Mouse (Mus musculus) midbrain, embryonic 15.5 days (tissue): Measurements from ENCODE around the gene Rps2. TPM values are rescaled to one million over a fixed set of nuclear protein-coding genes. Genes with fewer than 3 reads are reported as not detected.

ENCODE experiments used
- ATAC-seq: fragments of 200-750 bp; cut with Nextera tagmentation; replicated peaks from 2 replicates; pipeline ENCODE4 v1.8.0; 2017; ENCODE audit warnings: moderate TSS enrichment
- H3K27ac ChIP-seq: fragments of 300-500 bp; sonication (generic); 2 replicates; pipeline ENCODE4 v1.5.1; 2015; ENCODE audit warnings: mild to moderate bottlenecking, inconsistent platforms
- H3K27me3 ChIP-seq: fragments of 300-500 bp; sonication (generic); replicated peaks from 2 replicates; pipeline ENCODE4 v1.6.1; 2015; ENCODE audit warnings: inconsistent platforms
- H3K36me3 ChIP-seq: fragments of 300-500 bp; sonication (generic); replicated peaks from 2 replicates; pipeline ENCODE4 v1.6.1; 2015; ENCODE audit warnings: inconsistent platforms
- H3K4me1 ChIP-seq: fragments of 300-500 bp; sonication (generic); 2 replicates; pipeline ENCODE4 v1.6.1; 2015; ENCODE audit warnings: inconsistent platforms
- H3K4me2 ChIP-seq: fragments of 300-500 bp; sonication (generic); 2 replicates; pipeline ENCODE4 v1.6.1; 2015; ENCODE audit warnings: inconsistent platforms, mild to moderate bottlenecking, moderate library complexity
- H3K4me3 ChIP-seq: fragments of 300-500 bp; sonication (generic); 2 replicates; pipeline ENCODE4 v1.5.1; 2015; ENCODE audit warnings: mild to moderate bottlenecking, inconsistent platforms
- H3K9ac ChIP-seq: fragments of 300-500 bp; sonication (generic); 2 replicates; pipeline ENCODE4 v1.6.1; 2015; ENCODE audit warnings: mild to moderate bottlenecking, inconsistent platforms
- H3K9me3 ChIP-seq: fragments of 300-500 bp; sonication (generic); 2 replicates; pipeline ENCODE4 v1.6.1; 2016; ENCODE audit warnings: inconsistent platforms
- WGBS: fragments of 180-500 bp; shearing (Covaris S2); methylation state at CpG from one replicate; pipeline ENCODE4 v1.1.7; 2015; ENCODE audit warnings: mixed read lengths; 5-methylcytosine and 5-hydroxymethylcytosine counted together
- polyA plus RNA-seq: library from polyadenylated mRNA; unstranded; fragments of >200 nt; fragmentation: Nextera tagmentation; extraction: Ambion mirVana; gene quantifications from 2 replicates; pipeline ENCODE4 v1.2.1, GENCODE M21; 2015

Gene Rps2
- polyA plus RNA-seq, 1 experiment from 2014 or later: 706 TPM

DNA sequence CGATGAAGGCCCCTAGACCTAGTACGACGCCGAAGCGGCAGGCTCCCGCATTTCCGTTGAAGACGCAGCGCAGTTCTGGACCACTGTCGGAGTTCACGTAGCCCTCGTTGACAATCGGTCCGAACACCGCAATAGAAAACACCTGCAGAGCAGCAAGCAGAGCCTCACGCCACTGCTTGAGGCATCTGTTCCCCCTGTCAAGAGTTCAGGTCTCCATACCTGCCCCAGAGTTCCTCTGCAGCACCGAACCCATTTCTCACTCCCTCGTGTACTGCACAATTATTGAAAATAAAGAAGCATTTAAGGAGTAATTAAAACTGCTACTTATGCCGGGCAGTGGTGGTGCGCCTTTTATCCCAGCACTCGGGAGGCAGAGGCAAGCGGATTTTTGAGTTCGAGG is 30.3 kb upstream of the Rps2 start:
- no peaks in the 10 kb centered on the region for H3K9me3 ChIP-seq
- peak overlapping the region; percentile 81 for H3K4me3 ChIP-seq
- H3K4me1 ChIP-seq: peaks cover 35% of the 10 kb centered on the region
- H3K27ac ChIP-seq: no peak overlapping the region
- peaks cover 2% of the 10 kb centered on the region; the same call in 1 of the 2 replicates for H3K36me3 ChIP-seq
- no peak for ATAC-seq
- H3K9ac ChIP-seq: peak overlapping the region; percentile 42
- WGBS: 19% methylated on average over 23 of the region's 23 CpGs
- peaks cover 7% of the 10 kb centered on the region for H3K27me3 ChIP-seq
- H3K4me2 ChIP-seq: peak overlapping the region; percentile 63

DNA sequence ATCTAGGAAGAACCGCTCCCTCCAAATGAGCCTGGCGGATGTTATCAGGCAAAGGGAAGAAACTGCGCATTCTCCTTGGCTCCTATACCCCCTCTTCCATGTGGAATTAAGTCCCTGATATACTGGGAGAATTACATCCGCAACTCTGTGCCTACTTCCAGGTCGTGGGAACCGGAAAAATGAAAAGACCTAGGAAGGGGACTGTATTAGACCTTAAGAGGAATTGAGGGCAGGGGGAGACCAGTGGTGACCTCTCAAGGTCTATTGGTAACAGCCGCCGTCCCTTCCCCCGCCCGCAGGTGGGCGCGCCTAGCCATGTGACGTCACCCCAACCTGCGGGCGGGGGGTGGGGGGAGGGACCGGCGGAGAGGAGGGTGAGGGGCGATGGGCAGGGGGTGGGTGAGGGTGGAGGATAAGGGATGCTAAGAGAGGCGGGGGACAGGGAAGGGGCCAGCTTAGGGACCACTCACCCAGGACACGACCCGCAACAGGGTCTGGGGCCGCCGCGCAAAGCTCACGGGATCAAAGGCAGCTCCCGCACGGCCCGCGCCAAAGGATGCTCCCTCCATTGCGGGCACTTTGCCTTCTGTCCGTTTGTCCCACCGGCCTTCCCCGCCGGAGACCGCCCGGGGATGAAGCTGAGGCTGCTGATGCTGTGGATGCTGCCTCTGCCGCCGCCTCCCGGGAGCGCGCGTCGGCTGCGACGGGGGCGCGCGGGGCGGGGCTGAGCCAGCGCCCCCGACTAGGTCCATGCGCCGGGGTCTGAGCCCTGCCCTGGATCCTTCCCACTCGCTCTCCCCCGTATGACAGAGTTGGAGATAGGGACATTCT is 28.4 kb upstream of the Rps2 start, which contains the start of gene Syngr3:
Gene Syngr3 (minus strand): TSS at position 705 of the 831 bp plus-strand sequence.
- peak within 1 kb of the TSS; percentile 91 for H3K27ac ChIP-seq
- WGBS: under 1% methylated on average over 55 of the region's 55 CpGs
- peak within 1 kb of the TSS; percentile 63 for H3K4me2 ChIP-seq
- H3K27me3 ChIP-seq: peaks cover 7% of the 10 kb centered on the region
- ATAC-seq: peak; percentile 71
- H3K4me1 ChIP-seq: peaks cover 39% of the 10 kb centered on the region
- H3K36me3 ChIP-seq: peaks cover 4% of the 10 kb centered on the region; the same call in 1 of the 2 replicates
- H3K9ac ChIP-seq: peak within 1 kb of the TSS; percentile 94
- no peaks in the 10 kb centered on the region for H3K9me3 ChIP-seq
- H3K4me3 ChIP-seq: peak within 1 kb of the TSS; percentile 81

DNA sequence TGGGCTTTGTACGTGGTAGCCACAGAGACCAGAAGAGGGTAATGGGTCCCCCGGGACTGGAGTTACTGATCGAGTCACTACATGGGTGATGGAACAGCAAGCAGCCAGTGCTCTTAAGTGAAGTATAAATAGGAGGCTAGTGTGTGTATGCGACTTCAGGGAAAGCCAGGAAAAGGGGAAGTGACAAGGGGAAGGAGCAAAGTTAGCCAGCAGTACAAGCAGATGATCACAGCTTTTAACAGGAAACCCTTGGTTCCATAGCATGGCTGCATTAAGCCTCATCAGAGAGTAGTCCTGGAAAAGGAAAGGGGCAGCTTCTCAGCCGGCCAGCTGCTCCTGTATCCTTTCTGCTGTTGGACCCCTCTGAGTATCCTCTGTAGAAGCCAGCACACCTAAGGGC is 25.5 kb upstream of the Rps2 start:
- H3K36me3 ChIP-seq: peaks cover 4% of the 10 kb centered on the region; the same call in 1 of the 2 replicates
- H3K9ac ChIP-seq: no peak overlapping the region
- H3K4me2 ChIP-seq: no peak overlapping the region
- 86% methylated on average over 5 of the region's 5 CpGs for WGBS
- no peak overlapping the region for H3K4me3 ChIP-seq
- H3K9me3 ChIP-seq: no peaks in the 10 kb centered on the region
- H3K27ac ChIP-seq: no peak overlapping the region
- ATAC-seq: no peak
- peaks cover 7% of the 10 kb centered on the region for H3K27me3 ChIP-seq
- H3K4me1 ChIP-seq: peaks cover 52% of the 10 kb centered on the region

DNA sequence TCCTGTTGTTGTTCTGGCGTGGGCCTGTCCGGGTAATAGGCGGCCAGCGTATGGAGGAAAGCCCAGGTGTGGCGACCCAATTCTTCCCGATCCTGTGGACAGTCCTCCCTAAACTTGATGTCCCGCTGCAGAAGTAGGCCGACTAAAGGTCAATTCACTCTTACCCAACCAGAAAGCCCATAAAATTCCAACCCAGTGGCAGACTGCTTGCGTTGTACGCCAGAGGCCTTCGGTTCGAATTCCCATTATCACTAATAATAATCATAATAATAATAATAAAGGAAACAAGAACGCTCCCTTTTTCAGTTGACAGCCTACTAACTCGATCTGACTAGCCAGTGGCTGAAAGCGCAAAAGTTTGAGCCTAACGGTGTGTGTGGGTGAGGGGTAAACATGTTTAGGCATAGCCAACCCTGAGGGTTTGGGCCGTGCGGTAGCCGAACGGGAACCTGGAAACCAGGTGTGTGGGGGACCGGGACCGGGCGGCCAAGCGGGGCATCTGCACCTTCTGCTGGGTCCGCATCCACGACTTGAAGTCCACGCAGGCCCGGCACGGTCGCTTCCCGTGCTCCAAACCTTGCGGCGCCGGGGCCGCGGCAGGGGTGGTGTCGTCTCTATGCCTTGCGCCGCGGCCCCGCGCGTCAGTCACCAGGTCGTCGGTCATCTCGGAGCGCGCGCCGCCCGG is 22.4 kb upstream of the Rps2 start:
- peaks cover 10% of the 10 kb centered on the region for H3K36me3 ChIP-seq
- no peak; the same call in 1 of the 2 replicates for ATAC-seq
- peaks cover 3% of the 10 kb centered on the region; the same call in 1 of the 2 replicates for H3K27me3 ChIP-seq
- H3K27ac ChIP-seq: peak overlapping the region; percentile 91
- 6% methylated on average over 45 of the region's 51 CpGs for WGBS
- peak overlapping the region; percentile 81 for H3K9ac ChIP-seq
- peaks cover 30% of the 10 kb centered on the region for H3K4me1 ChIP-seq
- no peaks in the 10 kb centered on the region for H3K9me3 ChIP-seq
- H3K4me3 ChIP-seq: peak overlapping the region; percentile 79
- H3K4me2 ChIP-seq: peak overlapping the region; percentile 58

GRCm38 (mm10) chr17:24696011-24696697 is 21.8 kb upstream of the Rps2 start, which contains the start of the genes Gfer and Noxo1:
Gfer (minus strand) TSS chr17:24696156.
Noxo1 (plus strand) TSS chr17:24696234.
- H3K4me1 ChIP-seq: peaks cover 23% of the 10 kb centered on the region
- H3K36me3 ChIP-seq: peaks cover 17% of the 10 kb centered on the region
- peak within 1 kb of the TSS; percentile 58 for H3K4me2 ChIP-seq
- peaks cover 3% of the 10 kb centered on the region; the same call in 1 of the 2 replicates for H3K27me3 ChIP-seq
- under 1% methylated on average over 73 of the region's 76 CpGs for WGBS
- H3K9me3 ChIP-seq: no peaks in the 10 kb centered on the region
- H3K27ac ChIP-seq: peak within 1 kb of the TSS; percentile 91
- H3K4me3 ChIP-seq: peak within 1 kb of the TSS; percentile 79
- peak within 1 kb of the TSS; percentile 81 for H3K9ac ChIP-seq
- ATAC-seq: peak; percentile 90

DNA sequence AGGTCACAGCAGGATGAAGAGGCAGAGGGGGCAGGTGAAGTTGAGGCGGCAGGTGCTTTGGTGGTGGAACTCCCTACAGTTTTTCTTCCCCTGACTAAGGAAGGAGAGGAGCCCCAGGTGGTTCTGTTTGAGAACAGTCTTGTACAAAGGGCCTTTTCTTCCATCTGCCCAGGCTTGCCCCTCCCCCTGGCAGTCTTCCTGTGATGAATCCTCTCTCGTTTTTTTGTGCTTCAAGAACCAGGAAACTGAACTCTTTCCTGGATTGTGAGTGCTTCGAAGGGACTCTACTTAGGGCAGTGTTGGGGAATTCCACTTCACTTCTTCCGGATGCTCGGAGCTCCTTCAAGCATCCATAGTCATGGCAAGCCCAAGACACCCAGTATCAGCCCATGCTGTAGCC is 19.9 kb upstream of the Rps2 start:
- H3K4me2 ChIP-seq: no peak overlapping the region
- no peak for ATAC-seq
- H3K9ac ChIP-seq: no peak overlapping the region
- H3K9me3 ChIP-seq: no peaks in the 10 kb centered on the region
- 16% methylated on average over 5 of the region's 5 CpGs for WGBS
- no peak overlapping the region for H3K4me3 ChIP-seq
- peaks cover 28% of the 10 kb centered on the region; the same call in 1 of the 2 replicates for H3K36me3 ChIP-seq
- H3K27me3 ChIP-seq: peaks cover 3% of the 10 kb centered on the region; the same call in 1 of the 2 replicates
- peaks cover 21% of the 10 kb centered on the region for H3K4me1 ChIP-seq
- H3K27ac ChIP-seq: no peak overlapping the region

DNA sequence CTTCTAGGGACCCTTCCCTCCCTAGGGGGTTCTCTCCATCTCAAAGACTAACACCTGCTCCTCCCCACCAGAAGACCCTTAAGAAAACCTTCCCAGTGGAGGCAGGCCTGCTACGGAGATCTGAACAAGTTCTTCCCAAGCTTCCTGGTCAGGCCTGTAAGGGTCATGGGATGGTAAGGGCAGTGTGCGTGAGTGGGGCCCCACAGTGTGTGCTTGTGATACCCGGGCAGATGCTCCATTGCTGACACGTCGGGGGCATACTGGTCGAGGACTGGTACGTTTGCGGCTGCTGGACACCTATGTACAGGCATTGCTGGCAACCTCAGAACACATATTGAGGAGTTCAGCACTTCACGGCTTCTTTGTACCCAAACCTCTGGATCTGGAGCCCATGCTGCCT is 19.2 kb upstream of the Rps2 start:
- no peaks in the 10 kb centered on the region for H3K9me3 ChIP-seq
- ATAC-seq: no peak
- 70% methylated on average over 9 of the region's 9 CpGs for whole genome bisulfite sequencing
- H3K4me3 ChIP-seq: no peak overlapping the region
- H3K27me3 ChIP-seq: peaks cover 3% of the 10 kb centered on the region; the same call in 1 of the 2 replicates
- no peak overlapping the region for H3K4me2 ChIP-seq
- H3K4me1 ChIP-seq: peaks cover 21% of the 10 kb centered on the region
- peaks cover 29% of the 10 kb centered on the region; the same call in 1 of the 2 replicates for H3K36me3 ChIP-seq
- no peak overlapping the region for H3K27ac ChIP-seq
- H3K9ac ChIP-seq: no peak overlapping the region

- H3K27me3 ChIP-seq: peaks cover 3% of the 10 kb centered on the region; the same call in 1 of the 2 replicates
- peaks cover 17% of the 10 kb centered on the region for H3K4me1 ChIP-seq
- no peaks in the 10 kb centered on the region for H3K9me3 ChIP-seq
- H3K4me3 ChIP-seq: no peak overlapping the region
- H3K9ac ChIP-seq: no peak overlapping the region
- WGBS: 78% methylated on average over 2 of the region's 2 CpGs
- H3K36me3 ChIP-seq: peaks cover 37% of the 10 kb centered on the region; the same call in 1 of the 2 replicates
- no peak overlapping the region for H3K27ac ChIP-seq
- no peak for ATAC-seq
- H3K4me2 ChIP-seq: no peak overlapping the region
These were observed 18.4 kb upstream of the Rps2 start for GRCm38 (mm10) chr17:24699473-24699872.

- Histone ChIP-seq H3K27ac (no peak overlapping the region), H3K4me1 (peaks cover 14% of the 10 kb centered on the region), H3K9ac (no peak overlapping the region; the same call in 1 of the 2 replicates), H3K4me2 (no peak overlapping the region), H3K36me3 (peaks cover 42% of the 10 kb centered on the region; the same call in 1 of the 2 replicates), H3K27me3 (peaks cover 3% of the 10 kb centered on the region; the same call in 1 of the 2 replicates), H3K9me3 (no peaks in the 10 kb centered on the region), H3K4me3 (no peak overlapping the region)
- ATAC-seq: no peak
- 93% methylated on average over 9 of the region's 9 CpGs for WGBS
These were observed 16.7 kb upstream of the Rps2 start for GRCm38 (mm10) chr17:24701251-24701650.

DNA sequence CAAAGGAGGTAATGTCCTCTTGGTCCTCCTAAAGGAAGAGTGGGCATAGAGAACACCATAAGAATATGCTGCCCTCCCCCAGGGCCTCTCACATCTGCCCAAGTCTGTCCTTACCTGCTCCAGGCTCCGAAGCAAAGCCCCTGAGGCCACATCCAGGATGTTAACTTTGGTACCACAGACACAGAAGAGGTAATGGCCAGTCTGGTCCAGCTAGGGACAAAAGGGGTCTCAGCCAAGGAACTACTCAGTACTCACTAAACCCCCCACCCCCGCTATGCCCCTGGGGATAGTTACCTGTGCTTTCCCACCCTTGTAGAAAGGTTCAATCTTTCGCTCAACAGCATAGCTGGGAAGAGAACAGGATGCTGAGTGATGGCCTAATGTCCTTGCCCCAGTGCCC is 12.1 kb upstream of the Rps2 start:
- H3K4me3 ChIP-seq: no peak overlapping the region
- peaks cover 20% of the 10 kb centered on the region for H3K4me1 ChIP-seq
- no peak overlapping the region for H3K27ac ChIP-seq
- H3K36me3 ChIP-seq: peaks cover 33% of the 10 kb centered on the region; the same call in 1 of the 2 replicates
- H3K9ac ChIP-seq: no peak overlapping the region
- no peak overlapping the region for H3K4me2 ChIP-seq
- H3K9me3 ChIP-seq: no peaks in the 10 kb centered on the region
- H3K27me3 ChIP-seq: no peaks in the 10 kb centered on the region
- 93% methylated on average over 3 of the region's 3 CpGs for WGBS
- no peak for ATAC-seq

- ATAC-seq: peak; percentile 89
- Histone ChIP-seq H3K36me3 (peaks cover 20% of the 10 kb centered on the region; the same call in 1 of the 2 replicates), H3K9me3 (no peaks in the 10 kb centered on the region), H3K4me2 (peak within 1 kb of the TSS; percentile 81), H3K4me3 (peak within 1 kb of the TSS; percentile 92), H3K27me3 (no peaks in the 10 kb centered on the region), H3K9ac (peak within 1 kb of the TSS; percentile 80), H3K27ac (peak within 1 kb of the TSS; percentile 82), H3K4me1 (peaks cover 20% of the 10 kb centered on the region)
- WGBS: 4% methylated on average over 32 of the region's 32 CpGs
These were observed 10.7 kb upstream of the Rps2 start, which contains the start of gene Tbl3 for GRCm38 (mm10) chr17:24706982-24707800. Tbl3 (minus strand) TSS chr17:24707660.
